In genomic region chr12:117447843-117448728, GRCm38 (mm10) we compare ENCODE assay signal across 11 mouse cellular contexts.
DNase-seq lines count a peak whose midpoint lies in the region; ATAC-seq lines count a peak whose summit lies in the region.
"Had no signal": no experiment of that assay in that cellular context is flagged by ENCODE, and none has a peak within 500 bp of the region (broad histone marks: within the 10 kb centered on the region; RNA-seq: fewer than 3 reads in every experiment).

No protein-coding gene starts in this region.

- ATAC-seq in kidney, embryonic 16.5 days (ENCODE audit: low FRiP score, low TSS enrichment), result 0 out of 2 replicates have a peak, but pooled peaks have one; percentile 24
- no peak for ATAC-seq in heart, embryonic 11.5 days (replicated peaks; ENCODE audit: insufficient number of reproducible peaks, low FRiP score, low TSS enrichment)
- ATAC-seq in stomach, embryonic 16.5 days (ENCODE audit: insufficient read depth, low FRiP score), result no peak

- no peak for DNase-seq in kidney, adult 18-20 months
- peak; percentile 25 for DNase-seq in thymus, postnatal 4 days
- DNase-seq in thymus, postnatal 25 days, result no peak
- DNase-seq in cerebellum, postnatal 25 days, result no peak
- DNase-seq in adrenal gland, adult 18-20 months (ENCODE audit: low spot score in 2 of 2), result no peak
- DNase-seq: adrenal gland, postnatal 25 days; cerebellum, adult 8-10 months had no signal

- H3K9me3 ChIP-seq in kidney, embryonic 16.5 days (ENCODE audit: low read length), result no peaks in the 10 kb centered on the region
- no peaks in the 10 kb centered on the region for H3K9me3 ChIP-seq in heart, embryonic 11.5 days (replicated peaks; ENCODE audit: control insufficient read depth, low read length)
- no peaks in the 10 kb centered on the region for H3K9me3 ChIP-seq in stomach, embryonic 16.5 days (replicated peaks; ENCODE audit: control insufficient read depth, low read length)
- H3K9me3 ChIP-seq: limb, embryonic 15.5 days had no signal

- H3K27me3 ChIP-seq in kidney, embryonic 16.5 days (ENCODE audit: insufficient read depth, low read length), result no peaks in the 10 kb centered on the region
- no peaks in the 10 kb centered on the region for H3K27me3 ChIP-seq in heart, embryonic 11.5 days (ENCODE audit: control insufficient read depth, insufficient read depth, low read length)
- H3K27me3 ChIP-seq in stomach, embryonic 16.5 days (ENCODE audit: control insufficient read depth, insufficient read depth, low read length), result no peaks in the 10 kb centered on the region
- H3K27me3 ChIP-seq: limb, embryonic 15.5 days had no signal

- 55% methylated on average over 19 of the region's 19 CpGs for WGBS in kidney, embryonic 16.5 days
- 57% methylated on average over 19 of the region's 19 CpGs for WGBS in heart, embryonic 11.5 days (ENCODE audit: insufficient replicate concordance)
- WGBS in stomach, embryonic 16.5 days, result 62% methylated on average over 19 of the region's 19 CpGs

- no peak overlapping the region for H3K4me3 ChIP-seq in kidney, embryonic 16.5 days (ENCODE audit: low read length)
- no peak overlapping the region for H3K4me3 ChIP-seq in heart, embryonic 11.5 days (ENCODE audit: low read depth, low read length)
- H3K4me3 ChIP-seq in stomach, embryonic 16.5 days (replicated peaks; ENCODE audit: low read length), result no peak overlapping the region
- H3K4me3 ChIP-seq: limb, embryonic 15.5 days had no signal

- H3K36me3 ChIP-seq in kidney, embryonic 16.5 days (ENCODE audit: insufficient read depth, low read length), result no peaks in the 10 kb centered on the region
- no peaks in the 10 kb centered on the region for H3K36me3 ChIP-seq in heart, embryonic 11.5 days (ENCODE audit: control insufficient read depth, insufficient read depth, low read length)
- H3K36me3 ChIP-seq in stomach, embryonic 16.5 days (ENCODE audit: control insufficient read depth, insufficient read depth, low read length), result no peaks in the 10 kb centered on the region
- H3K36me3 ChIP-seq: limb, embryonic 15.5 days had no signal

- peak overlapping the region; percentile 41 for H3K27ac ChIP-seq in kidney, embryonic 16.5 days (ENCODE audit: low read length)
- no peak overlapping the region for H3K27ac ChIP-seq in heart, embryonic 11.5 days (ENCODE audit: low read depth, low read length)
- H3K27ac ChIP-seq in stomach, embryonic 16.5 days (ENCODE audit: low read length), result peak overlapping the region; percentile 50; the same call in 1 of the 2 replicates
- H3K27ac ChIP-seq: limb, embryonic 15.5 days had no signal

- H3K4me1 ChIP-seq in kidney, embryonic 16.5 days (ENCODE audit: insufficient read depth, low read length), result peaks cover 10% of the 10 kb centered on the region; the same call in 1 of the 2 replicates
- H3K4me1 ChIP-seq in heart, embryonic 11.5 days (ENCODE audit: control insufficient read depth, insufficient read depth, low read length), result peaks cover 8% of the 10 kb centered on the region; the same call in 1 of the 2 replicates
- 0 out of 2 replicates have a peak, but pooled peaks cover 3% of the 10 kb centered on the region for H3K4me1 ChIP-seq in stomach, embryonic 16.5 days (ENCODE audit: control insufficient read depth, insufficient read depth, low read length)

- H3K4me2 ChIP-seq in kidney, embryonic 16.5 days (replicated peaks; ENCODE audit: low read depth, low read length), result no peak overlapping the region
- H3K4me2 ChIP-seq in heart, embryonic 11.5 days, result peak overlapping the region; percentile 48
- no peak overlapping the region for H3K4me2 ChIP-seq in stomach, embryonic 16.5 days (ENCODE audit: low read depth, low read length)

- H3K9ac ChIP-seq in kidney, embryonic 16.5 days (replicated peaks; ENCODE audit: low read length), result peak overlapping the region; percentile 31; the same call in 1 of the 2 replicates
- H3K9ac ChIP-seq in heart, embryonic 11.5 days (ENCODE audit: low read depth, low read length), result no peak overlapping the region
- no peak overlapping the region for H3K9ac ChIP-seq in stomach, embryonic 16.5 days (ENCODE audit: low read length)
- H3K9ac ChIP-seq: limb, embryonic 15.5 days had no signal
